Mouse (Mus musculus) ES-E14 (cell line): ENCODE data around the gene Lin7a.

Experiments used
- CHD2 ChIP-seq: IDR thresholded peaks from 2 replicates; pipeline ENCODE4 v1.6.1; 2014; ENCODE audit warnings: mild to moderate bottlenecking, low read depth, low read length, inconsistent platforms
- HCFC1 ChIP-seq: IDR thresholded peaks from 2 replicates; pipeline ENCODE4 v1.6.1; 2012; ENCODE audit warnings: low read length, inconsistent platforms, borderline replicate concordance; ENCODE audit not compliant: insufficient read depth
- MAFK ChIP-seq: IDR thresholded peaks from 2 replicates; pipeline ENCODE4 v1.6.1; 2014; ENCODE audit warnings: mild to moderate bottlenecking, low read depth, low read length, inconsistent platforms; ENCODE audit not compliant: insufficient read depth
- ZC3H11A ChIP-seq: IDR thresholded peaks from 2 replicates; pipeline ENCODE4 v1.6.1; 2012; ENCODE audit warnings: low read depth, mild to moderate bottlenecking, inconsistent platforms, low read length, borderline replicate concordance
- ZNF384 ChIP-seq: IDR thresholded peaks from 2 replicates; pipeline ENCODE4 v1.6.1; 2012; ENCODE audit warnings: low read depth, low read length, inconsistent platforms

- TF ChIP-seq HCFC1 (no peak), CHD2 (no peak), ZNF384 (no peak), MAFK (no peak), ZC3H11A (no peak)
Measured at GRCm38 (mm10) chr10:107315681-107316080, 44.2 kb downstream of the Lin7a start.
